Mouse (Mus musculus): ENCODE data around the gene Olfr522. TPM values are rescaled to one million over a fixed set of nuclear protein-coding genes. Genes with fewer than 3 reads are reported as not detected.

Gene Olfr522
- polyA plus RNA-seq, 1 experiment from 2014 or later, result not detected

- Histone ChIP-seq H3K4me1 (peaks cover 4% of the 10 kb centered on the region; the same call in 1 of the 2 replicates), H3K4me3 (replicated peaks) (peak overlapping the region; percentile 52), H3K4me2 (peak overlapping the region; percentile 80), H3K36me3 (replicated peaks) (peaks cover 3% of the 10 kb centered on the region; the same call in 1 of the 2 replicates), H3K9ac (peak overlapping the region; percentile 61), H3K27ac (no peak overlapping the region), H3K27me3 (peaks cover 12% of the 10 kb centered on the region; the same call in 1 of the 2 replicates), H3K9me3 (no peaks in the 10 kb centered on the region)
- 1% methylated on average over 40 of the region's 40 CpGs for WGBS
- ATAC-seq (ENCODE audit: low FRiP score), result peak; percentile 98
Observed at GRCm38 (mm10) chr7:140125278-140126021, 39.1 kb downstream of the Olfr522 start.

- 94% methylated on average over 1 of the region's 1 CpGs for WGBS
- H3K9ac ChIP-seq, result no peak overlapping the region
- no peak overlapping the region for H3K4me2 ChIP-seq
- no peak overlapping the region for H3K4me3 ChIP-seq (replicated peaks)
- no peaks in the 10 kb centered on the region for H3K36me3 ChIP-seq (replicated peaks)
- ATAC-seq (ENCODE audit: low FRiP score), result no peak
- peaks cover 12% of the 10 kb centered on the region; the same call in 1 of the 2 replicates for H3K27me3 ChIP-seq
- H3K9me3 ChIP-seq, result no peaks in the 10 kb centered on the region
- H3K27ac ChIP-seq, result no peak overlapping the region
- peaks cover 4% of the 10 kb centered on the region; the same call in 1 of the 2 replicates for H3K4me1 ChIP-seq
Observed at GRCm38 (mm10) chr7:140124382-140124781, 40.2 kb downstream of the Olfr522 start.

DNA sequence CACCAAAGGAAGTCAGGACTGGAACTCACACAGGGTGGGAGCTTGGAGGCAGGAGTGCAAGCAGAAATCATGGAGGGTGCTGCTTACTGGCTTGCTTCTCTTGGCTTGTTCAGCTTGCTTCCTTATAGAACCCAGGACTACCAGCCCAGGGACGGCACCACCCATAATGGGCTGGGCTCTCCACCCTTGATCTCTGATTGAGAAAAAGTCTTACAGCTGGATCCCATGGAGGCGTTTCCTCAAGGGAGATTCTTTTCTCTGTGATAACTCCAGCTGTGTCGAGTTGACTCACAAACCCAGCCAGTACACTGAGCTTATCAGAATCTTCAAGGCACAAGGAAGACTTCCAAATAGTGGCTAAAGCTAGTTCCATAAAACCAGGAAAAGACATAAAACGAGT lies 41.8 kb downstream of the Olfr522 start:
- H3K4me3 ChIP-seq (replicated peaks), result no peak overlapping the region
- 36% methylated on average over 4 of the region's 4 CpGs for WGBS

DNA sequence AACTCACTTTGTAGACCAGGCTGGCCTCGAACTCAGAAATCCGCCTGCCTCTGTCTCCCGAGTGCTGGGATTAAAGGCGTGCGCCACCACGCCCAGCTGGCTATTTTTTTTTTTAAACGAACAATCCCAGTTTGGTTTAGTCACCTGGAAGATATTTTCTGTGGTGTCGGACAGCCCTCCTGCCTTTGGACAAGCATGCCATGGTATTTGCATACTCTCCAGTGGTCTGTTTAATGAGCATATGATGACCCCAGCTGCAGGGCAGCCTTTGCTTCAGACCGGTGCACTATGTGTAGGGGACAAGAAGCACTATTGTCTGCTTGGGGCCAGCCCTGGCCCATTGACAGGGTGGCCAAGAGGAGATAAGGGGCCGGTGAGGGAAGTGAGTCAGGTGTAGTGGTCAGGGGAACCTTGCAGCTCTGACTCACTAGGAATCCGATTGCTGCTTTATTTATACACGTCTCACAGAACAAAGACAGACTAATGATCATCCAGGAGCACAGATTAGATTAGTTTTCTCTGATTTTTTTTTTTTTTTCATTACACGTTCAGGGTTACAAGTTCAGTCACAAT lies 43.1 kb downstream of the Olfr522 start:
- H3K27ac ChIP-seq, result no peak overlapping the region
- H3K4me2 ChIP-seq, result no peak overlapping the region
- H3K4me3 ChIP-seq (replicated peaks), result no peak overlapping the region
- peaks cover 4% of the 10 kb centered on the region; the same call in 1 of the 2 replicates for H3K4me1 ChIP-seq
- H3K9me3 ChIP-seq, result no peaks in the 10 kb centered on the region
- ATAC-seq (ENCODE audit: low FRiP score), result no peak
- H3K27me3 ChIP-seq, result peaks cover 12% of the 10 kb centered on the region; the same call in 1 of the 2 replicates
- H3K9ac ChIP-seq, result no peak overlapping the region
- WGBS, result 74% methylated on average over 13 of the region's 13 CpGs
- H3K36me3 ChIP-seq (replicated peaks), result no peaks in the 10 kb centered on the region

More for the DNA sequence above, 41.8 kb downstream of the Olfr522 start:
- Histone ChIP-seq H3K27me3 (peaks cover 12% of the 10 kb centered on the region; the same call in 1 of the 2 replicates), H3K4me1 (peaks cover 4% of the 10 kb centered on the region; the same call in 1 of the 2 replicates), H3K36me3 (replicated peaks) (no peaks in the 10 kb centered on the region), H3K9ac (no peak overlapping the region), H3K9me3 (no peaks in the 10 kb centered on the region), H3K27ac (no peak overlapping the region), H3K4me2 (no peak overlapping the region)
- no peak for ATAC-seq (ENCODE audit: low FRiP score)

GRCm38 (mm10) chr7:140120484-140120883 lies 44.1 kb downstream of the Olfr522 start:
- H3K27me3 ChIP-seq, result peaks cover 12% of the 10 kb centered on the region; the same call in 1 of the 2 replicates
- no peak overlapping the region for H3K4me3 ChIP-seq (replicated peaks)
- H3K27ac ChIP-seq, result no peak overlapping the region
- H3K4me2 ChIP-seq, result no peak overlapping the region
- H3K9me3 ChIP-seq, result no peaks in the 10 kb centered on the region
- H3K9ac ChIP-seq, result no peak overlapping the region
- no peaks in the 10 kb centered on the region for H3K36me3 ChIP-seq (replicated peaks)
- WGBS, result 86% methylated on average over 2 of the region's 2 CpGs
- peaks cover 3% of the 10 kb centered on the region; the same call in 1 of the 2 replicates for H3K4me1 ChIP-seq
- ATAC-seq (ENCODE audit: low FRiP score), result no peak

- Histone ChIP-seq H3K27ac (peak within 1 kb of the TSS; percentile 65), H3K4me2 (peak within 1 kb of the TSS; percentile 85), H3K4me3 (replicated peaks) (peak within 1 kb of the TSS; percentile 78), H3K36me3 (replicated peaks) (peaks cover 15% of the 10 kb centered on the region), H3K9ac (peak within 1 kb of the TSS; percentile 84), H3K27me3 (no peaks in the 10 kb centered on the region), H3K9me3 (no peaks in the 10 kb centered on the region), H3K4me1 (peaks cover 4% of the 10 kb centered on the region; the same call in 1 of the 2 replicates)
- ATAC-seq (ENCODE audit: low FRiP score), result peak; percentile 96
- WGBS, result 5% methylated on average over 28 of the region's 28 CpGs
Observed at GRCm38 (mm10) chr7:140116329-140117054, 48.1 kb downstream of the Olfr522 start, which contains the start of gene Echs1. Gene Echs1 (minus strand): TSS chr7:140116476.

GRCm38 (mm10) chr7:140115583-140116328 lies 48.8 kb downstream of the Olfr522 start, which contains the start of gene Paox:
Gene Paox (plus strand): TSS chr7:140115799.
- Histone ChIP-seq H3K27me3 (no peaks in the 10 kb centered on the region), H3K4me1 (peaks cover 4% of the 10 kb centered on the region; the same call in 1 of the 2 replicates), H3K4me2 (peak within 1 kb of the TSS; percentile 85), H3K9me3 (no peaks in the 10 kb centered on the region), H3K4me3 (replicated peaks) (peak within 1 kb of the TSS; percentile 78), H3K9ac (peak within 1 kb of the TSS; percentile 84), H3K36me3 (replicated peaks) (peaks cover 22% of the 10 kb centered on the region), H3K27ac (peak within 1 kb of the TSS; percentile 65)
- ATAC-seq (ENCODE audit: low FRiP score), result peak; percentile 68
- WGBS, result 4% methylated on average over 23 of the region's 23 CpGs

- Histone ChIP-seq H3K27ac (no peak overlapping the region), H3K36me3 (replicated peaks) (peaks cover 59% of the 10 kb centered on the region), H3K27me3 (no peaks in the 10 kb centered on the region), H3K4me2 (no peak overlapping the region), H3K4me1 (peaks cover 4% of the 10 kb centered on the region; the same call in 1 of the 2 replicates), H3K9ac (no peak overlapping the region), H3K4me3 (replicated peaks) (no peak overlapping the region), H3K9me3 (no peaks in the 10 kb centered on the region)
- ATAC-seq (ENCODE audit: low FRiP score), result no peak
- WGBS, result 62% methylated on average over 3 of the region's 3 CpGs
Observed at GRCm38 (mm10) chr7:140111943-140112342, 52.6 kb downstream of the Olfr522 start.

Other genes with a start within 250 kb of the Olfr522 start
- gene Utf1, start 221.0 kb downstream of the Olfr522 start, polyA plus RNA-seq (2016; fragmentation: Nextera tagmentation; extraction: Ambion mirVana), result not detected in 2 replicates
- 0.64 and 0.74 TPM in 2 replicates for gene 6430531B16Rik, start 186.0 kb downstream of the Olfr522 start, polyA plus RNA-seq (2016; fragmentation: Nextera tagmentation; extraction: Ambion mirVana)
- 3.2 and 3.6 TPM in 2 replicates for gene Adam8, start 172.2 kb downstream of the Olfr522 start, polyA plus RNA-seq (2016; fragmentation: Nextera tagmentation; extraction: Ambion mirVana)
- 47.2 and 56.2 TPM in 2 replicates for gene Zfp511, start 128.4 kb downstream of the Olfr522 start, polyA plus RNA-seq (2016; fragmentation: Nextera tagmentation; extraction: Ambion mirVana)
- gene Tubgcp2, start 128.1 kb downstream of the Olfr522 start, polyA plus RNA-seq (2016; fragmentation: Nextera tagmentation; extraction: Ambion mirVana), result 75.6 and 84.8 TPM in 2 replicates
- gene Msx3, start 115.7 kb downstream of the Olfr522 start, polyA plus RNA-seq (2016; fragmentation: Nextera tagmentation; extraction: Ambion mirVana), result 2.3 and 3.1 TPM in 2 replicates
- gene Caly, start 82.2 kb downstream of the Olfr522 start, polyA plus RNA-seq (2016; fragmentation: Nextera tagmentation; extraction: Ambion mirVana), result 21.5 and 22.3 TPM in 2 replicates
- not detected in 2 replicates for gene Prap1, start 71.4 kb downstream of the Olfr522 start, polyA plus RNA-seq (2016; fragmentation: Nextera tagmentation; extraction: Ambion mirVana)
- 17.4 and 17.9 TPM in 2 replicates for gene Fuom, start 62.3 kb downstream of the Olfr522 start, polyA plus RNA-seq (2016; fragmentation: Nextera tagmentation; extraction: Ambion mirVana)
- 9.3 and 11.1 TPM in 2 replicates for gene Paox, start 49.0 kb downstream of the Olfr522 start, polyA plus RNA-seq (2016; fragmentation: Nextera tagmentation; extraction: Ambion mirVana)
- gene Echs1, start 48.3 kb downstream of the Olfr522 start, polyA plus RNA-seq (2016; fragmentation: Nextera tagmentation; extraction: Ambion mirVana), result 136 and 137 TPM in 2 replicates
- 28.2 and 28.9 TPM in 2 replicates for gene Mtg1, start 27.2 kb downstream of the Olfr522 start, polyA plus RNA-seq (2016; fragmentation: Nextera tagmentation; extraction: Ambion mirVana)
- 1.8 and 1.9 TPM in 2 replicates for gene Sprn, start 9.9 kb downstream of the Olfr522 start, polyA plus RNA-seq (2016; fragmentation: Nextera tagmentation; extraction: Ambion mirVana)
- gene Olfr523, start 8.5 kb upstream of the Olfr522 start, polyA plus RNA-seq (2016; fragmentation: Nextera tagmentation; extraction: Ambion mirVana), result 0.05 TPM in 1 of 2 replicates, not detected in the other
- gene Olfr524, start 41.2 kb upstream of the Olfr522 start, polyA plus RNA-seq (2016; fragmentation: Nextera tagmentation; extraction: Ambion mirVana), result not detected in 2 replicates
- gene Cd163l1, start 53.5 kb upstream of the Olfr522 start, polyA plus RNA-seq (2016; fragmentation: Nextera tagmentation; extraction: Ambion mirVana), result 0.11 TPM in 1 of 2 replicates, not detected in the other
- gene 5830411N06Rik, start 82.5 kb upstream of the Olfr522 start, polyA plus RNA-seq (2016; fragmentation: Nextera tagmentation; extraction: Ambion mirVana), result not detected in 2 replicates
- not detected in 2 replicates for gene Olfr525, start 156.1 kb upstream of the Olfr522 start, polyA plus RNA-seq (2016; fragmentation: Nextera tagmentation; extraction: Ambion mirVana)
- gene Olfr527, start 169.3 kb upstream of the Olfr522 start, polyA plus RNA-seq (2016; fragmentation: Nextera tagmentation; extraction: Ambion mirVana), result not detected in 2 replicates
- not detected in 2 replicates for gene Olfr60, start 196.9 kb upstream of the Olfr522 start, polyA plus RNA-seq (2016; fragmentation: Nextera tagmentation; extraction: Ambion mirVana)
- gene Olfr530, start 211.6 kb upstream of the Olfr522 start, polyA plus RNA-seq (2016; fragmentation: Nextera tagmentation; extraction: Ambion mirVana), result not detected in 2 replicates
- not detected in 2 replicates for gene Olfr531, start 238.2 kb upstream of the Olfr522 start, polyA plus RNA-seq (2016; fragmentation: Nextera tagmentation; extraction: Ambion mirVana)

Measured in forebrain, embryonic 12.5 days (tissue).